Mouse (Mus musculus) B cell, adult 62 days (primary cell): ENCODE data around the gene Ngf. TPM values are rescaled to one million over a fixed set of nuclear protein-coding genes. Genes with fewer than 3 reads are reported as not detected.

Experiments
- total RNA-seq: library from RNA; stranded (reverse); gene quantifications from 4 replicates; pipeline ENCODE4 v1.2.4, GENCODE M21; 2023

Ngf gene
- not detected in 4 replicates for total RNA-seq

DNA sequence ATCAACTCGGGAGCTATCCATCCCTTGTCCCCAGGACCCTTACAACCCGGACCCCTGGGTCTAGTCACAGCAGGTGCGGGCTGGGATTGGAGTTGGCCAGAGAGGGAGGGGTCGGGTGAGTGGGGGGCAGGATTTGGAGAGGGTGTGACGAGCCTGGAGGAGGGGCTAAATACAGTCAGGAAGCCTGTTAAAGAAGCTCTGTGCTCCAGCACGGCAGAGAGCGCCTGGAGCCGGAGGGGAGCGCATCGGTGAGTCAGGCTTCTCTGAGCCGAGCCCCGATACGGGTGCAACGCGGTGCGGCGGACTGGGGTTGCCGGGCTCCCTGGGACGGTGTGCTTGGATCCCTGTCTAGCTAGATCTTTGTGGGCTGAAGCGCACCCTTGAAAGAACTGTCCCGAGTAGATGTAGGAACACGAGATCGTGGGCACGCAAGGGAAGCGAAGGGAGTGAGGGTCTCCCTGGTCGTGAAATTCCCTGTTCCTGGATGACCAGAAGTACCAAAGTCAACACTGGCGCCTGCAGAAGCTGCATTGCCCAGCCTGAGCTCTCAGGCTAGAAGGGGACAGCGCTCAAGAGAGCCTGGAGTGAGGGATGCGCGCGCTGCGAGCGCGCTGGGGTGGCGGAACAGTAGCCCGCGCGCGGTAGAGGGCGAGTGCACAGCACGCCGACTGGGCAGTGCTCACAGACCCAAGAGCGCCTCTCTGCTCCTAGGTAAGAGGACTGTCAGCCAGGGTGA is at the start of gene Ngf:
Ngf (plus strand) TSS at position 207 of the 736 bp plus-strand sequence.

